Comparison of ENCODE assay signal across 21 mouse cellular contexts in the genomic region with DNA sequence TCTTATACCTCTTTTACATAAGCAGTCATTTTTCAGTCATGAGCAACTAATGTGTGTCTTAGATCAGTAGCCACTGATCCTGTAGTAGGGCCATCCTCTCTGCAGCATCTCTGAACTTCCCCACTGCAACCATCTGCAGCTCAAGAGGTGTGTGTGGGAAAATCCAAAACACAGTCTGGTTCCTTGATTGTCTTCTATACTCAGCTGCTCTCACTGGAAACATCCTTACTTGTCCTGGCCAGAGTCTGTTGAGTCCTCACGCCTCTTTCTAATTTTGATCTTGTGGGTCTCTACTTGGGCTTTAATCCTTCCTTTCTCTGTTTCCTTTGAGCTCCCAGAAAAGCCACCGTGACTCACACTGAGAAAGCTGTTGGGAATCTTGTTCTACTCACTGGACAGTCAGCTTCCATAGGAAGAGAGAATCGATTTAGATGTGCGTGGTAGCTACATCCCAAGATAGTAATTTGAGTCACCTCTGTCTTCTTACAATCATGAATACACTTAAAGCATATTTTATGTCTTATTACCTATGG.
A peak's percentile ranks its signal among the peaks of the same experiment; 100 is the strongest.
DNase-seq lines count a peak whose midpoint lies in the region; ATAC-seq lines count a peak whose summit lies in the region.
"Had no signal": no experiment of that assay in that cellular context is flagged by ENCODE, and none has a peak within 500 bp of the region (broad histone marks: within the 10 kb centered on the region; RNA-seq: fewer than 3 reads in every experiment).

No protein-coding gene starts in this region.

- H3K4me3 ChIP-seq in forebrain, embryonic 14.5 days (ENCODE audit: low read depth, low read length): no peak overlapping the region
- H3K4me3 ChIP-seq: embryonic facial prominence, embryonic 15.5 days; erythroblast, embryonic 14.5 days; forebrain, embryonic 10.5 days; forebrain, embryonic 15.5 days; heart, embryonic 12.5 days; hindbrain, embryonic 15.5 days had no signal

- no peak overlapping the region for H3K9ac ChIP-seq in forebrain, embryonic 14.5 days (ENCODE audit: low read length)
- H3K9ac ChIP-seq: embryonic facial prominence, embryonic 15.5 days; forebrain, embryonic 15.5 days; heart, embryonic 12.5 days; hindbrain, embryonic 15.5 days had no signal

- H3K27ac ChIP-seq in forebrain, embryonic 14.5 days (ENCODE audit: low read depth, low read length): no peak overlapping the region
- H3K27ac ChIP-seq: embryonic facial prominence, embryonic 15.5 days; forebrain, embryonic 10.5 days; forebrain, embryonic 15.5 days; hindbrain, embryonic 15.5 days had no signal

- no peaks in the 10 kb centered on the region for H3K36me3 ChIP-seq in forebrain, embryonic 14.5 days (ENCODE audit: control insufficient read depth, insufficient read depth, low read length)
- H3K36me3 ChIP-seq: embryonic facial prominence, embryonic 15.5 days; forebrain, embryonic 10.5 days; forebrain, embryonic 15.5 days; heart, embryonic 12.5 days; hindbrain, embryonic 15.5 days had no signal

- intact Hi-C loops in left cerebral cortex, postnatal 10 days (cut with DNase I): no loop called here
- intact Hi-C loops in left cerebral cortex, postnatal 25 days (cut with DNase I): loop anchor here (2.0 to 10.0 kb wide), 4 partner anchors 39 to 425 kb away; partner anchors contain the start of gene Rgs7

- H3K9me3 ChIP-seq in forebrain, embryonic 14.5 days (replicated peaks; ENCODE audit: control insufficient read depth, low read length): no peaks in the 10 kb centered on the region
- H3K9me3 ChIP-seq: embryonic facial prominence, embryonic 15.5 days; forebrain, embryonic 10.5 days; forebrain, embryonic 15.5 days; heart, embryonic 12.5 days; hindbrain, embryonic 15.5 days had no signal

- no peaks in the 10 kb centered on the region for H3K4me1 ChIP-seq in forebrain, embryonic 14.5 days (ENCODE audit: control insufficient read depth, insufficient read depth, low read length)
- H3K4me1 ChIP-seq: embryonic facial prominence, embryonic 15.5 days; forebrain, embryonic 10.5 days; forebrain, embryonic 15.5 days; heart, embryonic 12.5 days; hindbrain, embryonic 15.5 days had no signal

- H3K27me3 ChIP-seq in forebrain, embryonic 14.5 days (replicated peaks; ENCODE audit: control insufficient read depth, insufficient read depth, low read length): no peaks in the 10 kb centered on the region
- H3K27me3 ChIP-seq: embryonic facial prominence, embryonic 15.5 days; forebrain, embryonic 15.5 days; heart, embryonic 12.5 days; hindbrain, embryonic 15.5 days had no signal

- no peak for ATAC-seq in forebrain, embryonic 14.5 days
- ATAC-seq: forebrain, embryonic 15.5 days had no signal

- no peak overlapping the region for H3K4me2 ChIP-seq in forebrain, embryonic 14.5 days (ENCODE audit: low read length)
- H3K4me2 ChIP-seq: embryonic facial prominence, embryonic 15.5 days; forebrain, embryonic 15.5 days; heart, embryonic 12.5 days; hindbrain, embryonic 15.5 days had no signal

- peak; percentile 6 for DNase-seq in left cerebral cortex, adult 11 months (ENCODE audit: low spot score)
- DNase-seq in left cerebral cortex, postnatal 10 days (ENCODE audit: extremely low spot score in 1 of 2, low spot score in 2 of 2): no peak
- peak; percentile 23 for DNase-seq in right cerebral cortex, postnatal 25 days
- no peak for DNase-seq in right cerebral cortex, postnatal 10 days (ENCODE audit: low spot score in 2 of 2)
- peak; percentile 17 to 87 for DNase-seq in left cerebral cortex, postnatal 25 days (ENCODE audit: low spot score in 2 of 2)
- no peak for DNase-seq in forebrain, embryonic 14.5 days (ENCODE audit: low spot score)
- DNase-seq in liver: no peak
- DNase-seq: adrenal gland, adult 8-10 months; adrenal gland, postnatal 36 days; cerebellum, adult 11 months; cerebellum, adult 8-10 months; cerebellum, postnatal 14 days; embryo, embryonic 11 days; gastrocnemius, postnatal 14 days; heart, postnatal 36 days had no signal

- 74% methylated on average over 4 of the region's 4 CpGs for WGBS in forebrain, embryonic 14.5 days

Comparison
In these comparisons a context has a peak if more than half of its experiments do, and no peak if none do; other contexts are left out.
1. DNase-seq: peak in left cerebral cortex, adult 11 months (single experiment), right cerebral cortex, postnatal 25 days (single experiment) and left cerebral cortex, postnatal 25 days (2 of 2); none in left cerebral cortex, postnatal 10 days (0 of 2), right cerebral cortex, postnatal 10 days (0 of 2), forebrain, embryonic 14.5 days (single experiment) and liver (single experiment).